Mouse (Mus musculus): ENCODE measurements at regions not wholly inside any gene's neighbourhood (a gene's known extent, or its start where the extent isn't known, plus 50 kb on each side); places are given as distances from the start of the nearest gene placed in this dataset.

DNA sequence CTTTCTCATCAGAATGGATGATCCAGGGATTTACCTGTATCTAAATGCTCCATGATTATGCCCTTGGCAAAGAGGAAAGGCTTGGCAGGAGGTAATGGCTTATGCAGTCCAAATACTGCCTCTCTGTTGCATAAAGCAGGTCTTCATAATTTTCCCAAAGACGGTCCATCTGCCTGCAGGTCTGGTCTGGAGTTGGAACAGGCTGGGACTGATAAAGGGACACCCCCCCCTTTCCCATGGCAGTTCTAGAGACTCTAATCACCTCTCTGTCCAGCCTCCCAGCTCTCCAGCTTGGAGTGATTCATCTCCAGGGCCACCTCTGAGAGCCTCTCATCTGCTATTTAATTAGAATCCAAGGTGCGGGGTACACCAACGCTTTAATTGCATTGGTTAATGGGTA is 65.9 kb upstream of the Glce start:
- 70% methylated on average over 3 of the region's 3 CpGs for WGBS
- H3K9ac ChIP-seq (replicated peaks) = no peak overlapping the region
- no peak overlapping the region for H3K4me3 ChIP-seq (replicated peaks)
- H3K4me1 ChIP-seq (replicated peaks) = peaks cover 34% of the 10 kb centered on the region
- H3K36me3 ChIP-seq = no peaks in the 10 kb centered on the region
- no peak for ATAC-seq
- no peaks in the 10 kb centered on the region for H3K9me3 ChIP-seq
- H3K27me3 ChIP-seq = peaks cover 6% of the 10 kb centered on the region; the same call in 1 of the 2 replicates
- no peak overlapping the region for H3K27ac ChIP-seq
- no peak overlapping the region for H3K4me2 ChIP-seq (replicated peaks)

DNA sequence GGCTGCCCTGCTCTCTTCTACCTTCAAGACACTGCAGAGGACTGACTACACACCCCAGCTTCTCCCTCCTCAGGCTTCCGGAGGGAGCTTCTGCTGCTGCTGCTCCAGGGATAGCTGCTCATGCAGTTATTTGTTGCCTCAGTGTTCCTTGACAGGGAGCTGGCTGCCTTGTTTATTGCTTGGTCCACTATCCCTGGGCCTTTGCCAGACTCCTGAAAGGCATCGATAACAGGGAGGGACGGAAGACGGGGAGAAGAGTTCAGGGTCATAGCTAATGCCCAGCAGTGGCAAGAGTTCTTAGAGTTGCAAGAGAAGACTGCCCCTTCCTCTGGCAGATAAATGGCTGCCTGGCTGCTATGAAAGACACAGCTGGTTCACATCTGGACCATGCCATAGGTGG is 64.4 kb upstream of the Glce start:
- Histone ChIP-seq H3K36me3 (no peaks in the 10 kb centered on the region), H3K9ac (replicated peaks) (no peak overlapping the region), H3K9me3 (no peaks in the 10 kb centered on the region), H3K27ac (no peak overlapping the region), H3K4me3 (replicated peaks) (no peak overlapping the region), H3K27me3 (peaks cover 5% of the 10 kb centered on the region; the same call in 1 of the 2 replicates), H3K4me1 (replicated peaks) (peaks cover 31% of the 10 kb centered on the region), H3K4me2 (replicated peaks) (no peak overlapping the region)
- WGBS = 72% methylated on average over 4 of the region's 4 CpGs
- ATAC-seq = no peak

DNA sequence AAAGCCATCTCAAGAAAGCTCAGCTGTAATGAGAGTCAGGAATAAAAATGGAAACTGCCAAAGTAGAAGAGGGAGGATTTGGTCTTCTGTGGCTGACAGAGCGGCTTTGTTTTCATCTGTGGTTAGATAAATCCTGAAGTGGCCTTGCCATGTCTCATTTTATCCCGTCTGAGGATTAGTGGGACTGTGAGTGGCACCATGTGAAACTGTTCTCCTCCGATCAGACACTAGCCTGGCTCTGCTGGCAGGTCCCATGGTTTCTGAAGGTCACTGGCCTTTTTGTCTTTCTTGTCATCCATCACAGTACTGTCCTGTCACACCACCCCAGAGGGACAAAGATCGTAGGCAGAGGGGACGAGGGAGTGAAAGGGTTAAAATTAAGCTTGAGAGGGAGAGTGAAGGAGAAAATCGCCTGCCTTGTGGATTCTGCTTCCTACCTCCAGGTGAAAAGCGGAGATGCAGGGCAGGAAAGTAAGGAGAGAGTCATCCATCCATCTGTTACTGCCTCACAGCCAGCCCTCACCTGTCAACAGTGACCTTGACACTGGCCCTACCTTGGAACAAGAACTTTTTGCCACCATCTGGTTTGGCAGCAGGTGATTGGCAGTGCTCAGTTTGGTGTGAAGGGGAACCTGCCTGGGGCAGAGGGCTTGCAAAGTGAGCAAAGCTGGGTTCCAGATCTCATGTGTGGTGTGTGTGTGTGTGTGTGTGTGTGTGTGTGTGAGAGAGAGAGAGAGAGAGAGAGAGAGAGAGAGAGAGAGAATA is 63.2 kb upstream of the Glce start:
- no peak for ATAC-seq
- Histone ChIP-seq H3K4me2 (replicated peaks) (no peak overlapping the region), H3K4me1 (replicated peaks) (peaks cover 38% of the 10 kb centered on the region)

DNA sequence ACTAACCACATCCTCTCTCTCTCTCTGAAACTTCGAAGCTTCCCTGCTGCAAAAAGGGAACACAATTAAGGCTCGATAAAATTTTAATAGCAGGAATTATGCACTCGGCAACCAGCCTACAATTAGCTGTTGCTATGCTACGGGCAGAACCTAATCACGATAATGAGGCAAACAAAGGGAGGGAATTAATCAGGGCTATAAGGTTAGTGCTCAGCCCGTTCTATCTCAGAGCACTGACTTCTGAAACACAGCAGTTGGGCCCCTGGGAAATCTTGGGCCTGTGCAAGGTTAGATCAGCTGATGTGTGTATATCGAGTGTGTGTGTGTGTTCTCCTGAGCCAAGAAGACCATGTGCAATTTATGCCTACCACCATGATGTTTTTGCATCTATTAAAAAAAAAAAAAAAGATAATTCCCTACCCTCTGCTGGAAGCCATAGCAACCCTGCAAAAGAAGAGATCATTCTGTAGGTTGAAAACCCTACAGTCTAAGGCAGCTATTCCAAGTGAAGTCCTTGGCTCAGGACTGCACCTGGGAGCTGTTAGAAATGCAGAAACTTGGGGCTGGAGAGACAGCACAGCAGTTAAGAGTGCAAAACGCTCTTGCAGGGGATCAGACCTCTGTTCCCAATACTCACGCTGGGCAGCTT is 58.9 kb upstream of the Glce start:
- no peaks in the 10 kb centered on the region for H3K9me3 ChIP-seq
- ATAC-seq = peak; percentile 90
- H3K27ac ChIP-seq = peak overlapping the region; percentile 86
- no peaks in the 10 kb centered on the region for H3K27me3 ChIP-seq
- no peak overlapping the region for H3K4me3 ChIP-seq (replicated peaks)
- H3K9ac ChIP-seq (replicated peaks) = no peak overlapping the region; the same call in 1 of the 2 replicates
- 19% methylated on average over 9 of the region's 9 CpGs for WGBS
- peaks cover 36% of the 10 kb centered on the region for H3K4me1 ChIP-seq (replicated peaks)
- H3K36me3 ChIP-seq = no peaks in the 10 kb centered on the region
- peak overlapping the region; percentile 21 for H3K4me2 ChIP-seq (replicated peaks)

More for the DNA sequence above, 63.2 kb upstream of the Glce start:
- H3K9me3 ChIP-seq = no peaks in the 10 kb centered on the region
- H3K27me3 ChIP-seq = no peaks in the 10 kb centered on the region
- no peak overlapping the region for H3K4me3 ChIP-seq (replicated peaks)
- H3K9ac ChIP-seq (replicated peaks) = no peak overlapping the region
- H3K36me3 ChIP-seq = no peaks in the 10 kb centered on the region
- H3K27ac ChIP-seq = no peak overlapping the region
- 35% methylated on average over 7 of the region's 7 CpGs for WGBS

DNA sequence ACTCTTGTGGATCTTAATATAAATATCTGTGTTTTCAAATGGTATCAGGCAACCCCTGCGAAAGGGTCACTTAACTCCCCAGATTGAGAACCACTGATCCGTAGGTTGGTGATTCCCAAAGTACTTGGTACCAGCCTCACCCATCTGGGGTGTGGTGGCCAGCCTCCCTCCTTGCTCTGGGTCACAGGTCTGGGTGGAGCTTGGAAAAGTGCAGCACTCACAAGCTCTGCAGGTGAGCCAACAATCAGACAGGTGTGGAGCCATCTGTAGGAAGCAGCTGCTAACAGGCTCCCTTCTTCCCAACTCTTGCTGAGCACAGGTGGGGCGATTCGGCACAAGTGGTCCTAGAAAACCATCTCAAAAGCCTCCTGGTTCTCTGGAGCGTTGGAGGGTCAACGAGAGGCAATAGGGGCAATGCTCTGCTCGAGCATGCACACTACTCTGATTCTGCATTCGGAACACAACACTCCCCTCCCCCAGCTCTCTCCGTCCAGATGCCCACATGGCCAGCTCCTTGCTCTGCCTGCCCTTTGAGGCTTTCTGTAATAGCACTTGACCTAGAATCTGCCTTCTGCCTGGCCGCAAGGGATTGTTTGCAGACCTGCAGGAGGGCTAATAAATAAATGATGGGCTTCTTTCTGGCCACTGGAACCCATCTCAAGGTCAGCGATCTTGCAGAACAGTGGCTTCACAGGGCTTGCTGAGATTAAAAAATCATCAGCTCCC is 58.2 kb upstream of the Glce start:
- no peak overlapping the region for H3K4me3 ChIP-seq (replicated peaks)
- 43% methylated on average over 11 of the region's 11 CpGs for WGBS
- H3K4me2 ChIP-seq (replicated peaks) = peak overlapping the region; percentile 21
- no peaks in the 10 kb centered on the region for H3K36me3 ChIP-seq
- H3K9me3 ChIP-seq = no peaks in the 10 kb centered on the region
- H3K4me1 ChIP-seq (replicated peaks) = peaks cover 33% of the 10 kb centered on the region
- H3K27me3 ChIP-seq = no peaks in the 10 kb centered on the region
- H3K27ac ChIP-seq = peak overlapping the region; percentile 86
- no peak overlapping the region; the same call in 1 of the 2 replicates for H3K9ac ChIP-seq (replicated peaks)
- ATAC-seq = peak; percentile 64

DNA sequence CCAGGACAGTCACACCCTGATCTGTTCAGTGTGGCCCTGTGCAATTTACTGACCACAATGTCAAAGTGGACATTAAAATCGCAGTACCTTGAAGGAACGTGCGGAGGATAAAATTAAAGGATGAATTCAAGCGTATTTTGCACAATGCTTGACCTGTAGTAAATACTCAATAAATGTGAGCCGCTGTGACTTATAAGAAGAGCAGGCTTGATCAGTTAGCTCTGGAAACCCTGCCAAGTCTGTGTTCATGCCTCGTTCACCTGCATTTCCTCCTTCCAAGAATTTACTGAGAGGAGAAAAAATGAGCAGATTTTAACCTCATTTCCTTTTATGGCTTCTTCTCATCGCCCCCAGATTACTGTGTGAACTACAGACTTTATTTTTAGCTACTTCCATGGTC is 52.2 kb upstream of the Glce start:
- no peaks in the 10 kb centered on the region for H3K36me3 ChIP-seq
- WGBS = 88% methylated on average over 7 of the region's 7 CpGs
- H3K4me2 ChIP-seq (replicated peaks) = no peak overlapping the region
- H3K4me1 ChIP-seq (replicated peaks) = no peaks in the 10 kb centered on the region
- H3K9me3 ChIP-seq = no peaks in the 10 kb centered on the region
- no peak overlapping the region for H3K9ac ChIP-seq (replicated peaks)
- no peak overlapping the region for H3K4me3 ChIP-seq (replicated peaks)
- no peaks in the 10 kb centered on the region for H3K27me3 ChIP-seq
- ATAC-seq = no peak
- H3K27ac ChIP-seq = no peak overlapping the region

All from midbrain, embryonic 13.5 days (tissue).